Mouse (Mus musculus) myocyte (in vitro differentiated cells): Measurements from ENCODE around the gene Esrrb. TPM values are rescaled to one million over a fixed set of nuclear protein-coding genes. Genes with fewer than 3 reads are reported as not detected.

Experiments used
- H3K27me3 ChIP-seq: one replicate; pipeline ENCODE4 v1.6.1; 2011; ENCODE audit not compliant: control insufficient read depth, insufficient read depth, insufficient read length
- H3K36me3 ChIP-seq: one replicate; pipeline ENCODE4 v1.6.1; 2011; ENCODE audit not compliant: control insufficient read depth, insufficient read depth
- H3K4me2 ChIP-seq: one replicate; pipeline ENCODE4 v1.6.1; 2011; ENCODE audit warnings: low read depth, control low read depth
- H3K4me3 ChIP-seq: one replicate; pipeline ENCODE4 v1.5.1; 2011; ENCODE audit warnings: mild to moderate bottlenecking, control low read depth, moderate library complexity
- H3K79me2 ChIP-seq: one replicate; pipeline ENCODE4 v1.6.1; 2011; ENCODE audit not compliant: control insufficient read depth, insufficient read depth
- H3ac ChIP-seq: one replicate; pipeline ENCODE4 v1.6.1; 2011; ENCODE audit not compliant: control insufficient read depth, insufficient read length
- CEBPB ChIP-seq: IDR thresholded peaks from 2 replicates; pipeline ENCODE4 v1.6.1; 2011; ENCODE audit warnings: mild to moderate bottlenecking, moderate library complexity; ENCODE audit not compliant: poor library complexity, insufficient read depth, severe bottlenecking
- E2F4 ChIP-seq: IDR thresholded peaks from one replicate; pipeline ENCODE4 v1.6.1; 2011; ENCODE audit warnings: mild to moderate bottlenecking, control low read depth, moderate library complexity; ENCODE audit not compliant: insufficient read depth
- MAX ChIP-seq: IDR thresholded peaks from one replicate; pipeline ENCODE4 v1.6.1; 2011; ENCODE audit warnings: low read depth, mild to moderate bottlenecking, control low read depth
- MYOD1 ChIP-seq, 3 experiments: IDR thresholded peaks; one replicate each; pipeline ENCODE4 v1.6.1; 2011; ENCODE audit warnings: control low read depth in 2 of 3, low read depth in 2 of 3, mild to moderate bottlenecking in 2 of 3, moderate library complexity in 1 of 3; ENCODE audit not compliant: insufficient read length in 2 of 3, control insufficient read depth in 1 of 3
- MYOG ChIP-seq, 3 experiments: IDR thresholded peaks; one replicate each; pipeline ENCODE4 v1.6.1; 2011; ENCODE audit warnings: control low read depth in 2 of 3, low read depth in 2 of 3, mild to moderate bottlenecking in 2 of 3; ENCODE audit not compliant: insufficient read length in 2 of 3, control insufficient read depth in 1 of 3, insufficient read depth in 1 of 3
- POLR2A ChIP-seq: IDR thresholded peaks from one replicate; pipeline ENCODE4 v1.6.1; 2011; ENCODE audit warnings: low read depth, mild to moderate bottlenecking, control low read depth, moderate library complexity; ENCODE audit not compliant: insufficient read length
- POLR2AphosphoS2 ChIP-seq: IDR thresholded peaks from one replicate; pipeline ENCODE4 v1.6.1; 2011; ENCODE audit warnings: low read depth, control low read depth; ENCODE audit not compliant: insufficient read length
- REST ChIP-seq: IDR thresholded peaks from one replicate; pipeline ENCODE4 v1.6.1; 2011; ENCODE audit warnings: mild to moderate bottlenecking, control low read depth, moderate library complexity; ENCODE audit not compliant: insufficient read depth, insufficient read length
- SRF ChIP-seq: IDR thresholded peaks from one replicate; pipeline ENCODE4 v1.6.1; 2011; ENCODE audit warnings: low read depth; ENCODE audit not compliant: control insufficient read depth, insufficient read length
- TCF12 ChIP-seq: IDR thresholded peaks from one replicate; pipeline ENCODE4 v1.6.1; 2011; ENCODE audit warnings: mild to moderate bottlenecking, control low read depth; ENCODE audit not compliant: poor library complexity, insufficient read depth, severe bottlenecking
- TCF3 ChIP-seq: IDR thresholded peaks from one replicate; pipeline ENCODE4 v1.6.1; 2011; ENCODE audit warnings: low read depth, control low read depth; ENCODE audit not compliant: insufficient read length
- USF1 ChIP-seq: IDR thresholded peaks from one replicate; pipeline ENCODE4 v1.6.1; 2011; ENCODE audit warnings: low read depth, mild to moderate bottlenecking, control low read depth, moderate library complexity
- polyA plus RNA-seq: library from polyadenylated mRNA; unstranded; fragments of >200 nt; fragmentation: generic; extraction: Trizol; gene quantifications from one replicate; pipeline ENCODE4 v1.2.1, GENCODE M21; 2012; ENCODE audit warnings: missing spikeins

Esrrb gene
- polyA plus RNA-seq, 1 experiment, result 2.3 TPM

GRCm38 (mm10) chr12:86507741-86508140 lies 146.8 kb downstream of the Esrrb start:
- H3K4me2 ChIP-seq, result no peak overlapping the region
- no peak overlapping the region for H3ac ChIP-seq
- no peak for TF ChIP-seq TCF12
- H3K36me3 ChIP-seq, result no peaks in the 10 kb centered on the region
- H3K27me3 ChIP-seq, result peaks cover 41% of the 10 kb centered on the region
- H3K4me3 ChIP-seq, result no peak overlapping the region
- no peaks in the 10 kb centered on the region for H3K79me2 ChIP-seq

- Histone ChIP-seq H3K27me3 (peaks cover 34% of the 10 kb centered on the region), H3ac (no peak overlapping the region), H3K36me3 (no peaks in the 10 kb centered on the region), H3K4me3 (no peak overlapping the region), H3K4me2 (no peak overlapping the region), H3K79me2 (no peaks in the 10 kb centered on the region)
- TF ChIP-seq CEBPB (no peak), TCF3 (no peak), MYOG (IDR thresholded peaks at IDR 0.05; ENCODE audit: control insufficient read depth in 1 of 3, insufficient read depth in 1 of 3, insufficient read length in 2 of 3, low read depth in 2 of 3) (no peak), MAX (no peak), E2F4 (no peak), POLR2A (no peak), MYOD1 (IDR thresholded peaks at IDR 0.05; ENCODE audit: control insufficient read depth in 1 of 3, insufficient read length in 2 of 3, low read depth in 2 of 3) (no peak), SRF (no peak), REST (no peak), TCF12 (no peak), USF1 (no peak), POLR2AphosphoS2 (no peak)
Observed at GRCm38 (mm10) chr12:86508313-86508988, 147.5 kb downstream of the Esrrb start.

GRCm38 (mm10) chr12:86509295-86510279 lies 148.7 kb downstream of the Esrrb start:
- no peak overlapping the region for H3ac ChIP-seq
- no peak overlapping the region for H3K4me2 ChIP-seq
- TF ChIP-seq POLR2A (no peak), MYOG (IDR thresholded peaks at IDR 0.05; ENCODE audit: control insufficient read depth in 1 of 3, insufficient read depth in 1 of 3, insufficient read length in 2 of 3, low read depth in 2 of 3) (no peak), E2F4 (no peak), TCF3 (no peak), SRF (no peak), CEBPB (no peak), USF1 (no peak), POLR2AphosphoS2 (no peak), TCF12 (no peak), MYOD1 (IDR thresholded peaks at IDR 0.05; ENCODE audit: control insufficient read depth in 1 of 3, insufficient read length in 2 of 3, low read depth in 2 of 3) (no peak)
- H3K27me3 ChIP-seq, result peaks cover 24% of the 10 kb centered on the region
- H3K36me3 ChIP-seq, result no peaks in the 10 kb centered on the region
- no peak overlapping the region for H3K4me3 ChIP-seq
- H3K79me2 ChIP-seq, result no peaks in the 10 kb centered on the region

GRCm38 (mm10) chr12:86512335-86512734 lies 151.4 kb downstream of the Esrrb start:
- Histone ChIP-seq H3K4me2 (no peak overlapping the region), H3K79me2 (no peaks in the 10 kb centered on the region), H3K36me3 (no peaks in the 10 kb centered on the region), H3ac (no peak overlapping the region), H3K4me3 (no peak overlapping the region), H3K27me3 (peaks cover 2% of the 10 kb centered on the region)
- TF ChIP-seq MYOD1 (IDR thresholded peaks at IDR 0.05; ENCODE audit: control insufficient read depth in 1 of 3, insufficient read length in 2 of 3, low read depth in 2 of 3), result no peak
- TF ChIP-seq E2F4, result no peak
- no peak for TF ChIP-seq CEBPB
- no peak for TF ChIP-seq TCF3
- TF ChIP-seq TCF12, result no peak
- TF ChIP-seq MYOG (IDR thresholded peaks at IDR 0.05; ENCODE audit: control insufficient read depth in 1 of 3, insufficient read depth in 1 of 3, insufficient read length in 2 of 3, low read depth in 2 of 3), result no peak
- TF ChIP-seq POLR2A, result no peak
- TF ChIP-seq REST, result no peak
- no peak for TF ChIP-seq MAX
- no peak for TF ChIP-seq POLR2AphosphoS2
- no peak for TF ChIP-seq USF1

- Histone ChIP-seq H3ac (no peak overlapping the region), H3K36me3 (no peaks in the 10 kb centered on the region)
Observed at GRCm38 (mm10) chr12:86513596-86513995, 152.7 kb downstream of the Esrrb start.

More at GRCm38 (mm10) chr12:86513596-86513995, 152.7 kb downstream of the Esrrb start:
- TF ChIP-seq CEBPB (no peak), REST (no peak), E2F4 (no peak)
- Histone ChIP-seq H3K4me3 (no peak overlapping the region), H3K4me2 (no peak overlapping the region), H3K79me2 (no peaks in the 10 kb centered on the region), H3K27me3 (peaks cover 1% of the 10 kb centered on the region)
